Mouse (Mus musculus) heart, embryonic 13.5 days (tissue): ENCODE results near the gene Mtpn. TPM values are rescaled to one million over a fixed set of nuclear protein-coding genes. Genes with fewer than 3 reads are reported as not detected.

Experiments used
- ATAC-seq: fragments of 200-750 bp; cut with Nextera tagmentation; 2 replicates; pipeline ENCODE4 v1.8.0; 2017; ENCODE audit warnings: moderate TSS enrichment; ENCODE audit not compliant: insufficient number of reproducible peaks, low FRiP score, low TSS enrichment; ENCODE audit errors: extremely low read depth
- H3K27ac ChIP-seq: fragments of 300-500 bp; sonication (generic); replicated peaks from 2 replicates; pipeline ENCODE4 v1.5.1; 2015; ENCODE audit warnings: moderate library complexity, mild to moderate bottlenecking, inconsistent platforms
- H3K27me3 ChIP-seq: fragments of 300-500 bp; sonication (generic); replicated peaks from 2 replicates; pipeline ENCODE4 v1.6.1; 2015; ENCODE audit warnings: mild to moderate bottlenecking, inconsistent platforms
- H3K36me3 ChIP-seq: fragments of 300-500 bp; sonication (generic); 2 replicates; pipeline ENCODE4 v1.6.1; 2015; ENCODE audit warnings: mild to moderate bottlenecking, inconsistent platforms
- H3K4me1 ChIP-seq: fragments of 300-500 bp; sonication (generic); 2 replicates; pipeline ENCODE4 v1.6.1; 2015; ENCODE audit warnings: inconsistent platforms
- H3K4me2 ChIP-seq: fragments of 300-500 bp; sonication (generic); 2 replicates; pipeline ENCODE4 v1.6.1; 2015; ENCODE audit warnings: inconsistent platforms, mild to moderate bottlenecking, moderate library complexity
- H3K4me3 ChIP-seq: fragments of 300-500 bp; sonication (generic); 2 replicates; pipeline ENCODE4 v1.5.1; 2015; ENCODE audit warnings: moderate library complexity, mild to moderate bottlenecking, inconsistent platforms
- H3K9ac ChIP-seq: fragments of 300-500 bp; sonication (generic); 2 replicates; pipeline ENCODE4 v1.6.1; 2015; ENCODE audit warnings: inconsistent platforms, mild to moderate bottlenecking, moderate library complexity
- H3K9me3 ChIP-seq: fragments of 300-500 bp; sonication (generic); 2 replicates; pipeline ENCODE4 v1.6.1; 2016; ENCODE audit warnings: inconsistent platforms
- WGBS: fragments of 180-500 bp; shearing (Covaris S2); methylation state at CpG from one replicate; pipeline ENCODE4 v1.1.7; 2015; ENCODE audit warnings: mixed read lengths; 5-methylcytosine and 5-hydroxymethylcytosine counted together
- microRNA-seq: library from miRNA; unstranded; fragments of <30 nt; microRNA quantifications from one replicate; pipeline ENCODE4, GENCODE M21; 2016
- polyA plus RNA-seq: library from polyadenylated mRNA; unstranded; fragments of >200 nt; fragmentation: Nextera tagmentation; extraction: Ambion mirVana; gene quantifications from 2 replicates; pipeline ENCODE4 v1.2.1, GENCODE M21; 2015

Gene Mtpn
- polyA plus RNA-seq, 1 experiment from 2014 or later: 89.4 TPM

DNA sequence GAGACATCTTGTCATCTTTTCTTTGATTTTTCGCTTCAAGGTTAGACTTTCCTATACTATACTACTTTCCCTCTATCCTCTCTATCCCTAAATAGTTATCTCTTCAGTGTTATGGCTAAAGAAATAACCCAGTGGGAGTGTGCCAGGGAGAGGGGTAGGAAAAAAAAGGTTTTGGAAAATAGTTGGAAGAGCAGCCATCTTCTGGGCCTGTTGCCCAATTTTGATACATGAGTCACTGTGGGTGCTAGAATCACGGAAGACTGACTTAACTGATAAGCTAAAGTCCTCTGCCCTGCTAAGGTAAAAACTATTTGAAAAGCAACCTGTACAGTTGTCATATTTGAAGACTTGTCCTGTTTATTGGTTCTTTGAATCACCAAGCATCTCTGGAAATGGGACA lies 36.8 kb downstream of the Mtpn start:
- Histone ChIP-seq H3K4me2 (no peak overlapping the region), H3K27ac (no peak overlapping the region), H3K27me3 (no peaks in the 10 kb centered on the region), H3K4me3 (no peak overlapping the region), H3K36me3 (peaks cover 11% of the 10 kb centered on the region; the same call in 1 of the 2 replicates), H3K9ac (no peak overlapping the region), H3K4me1 (no peaks in the 10 kb centered on the region), H3K9me3 (no peaks in the 10 kb centered on the region)
- WGBS: 67% methylated on average over 2 of the region's 2 CpGs
- ATAC-seq: no peak

- H3K4me3 ChIP-seq: no peak overlapping the region
- no peaks in the 10 kb centered on the region for H3K9me3 ChIP-seq
- 86% methylated on average over 5 of the region's 5 CpGs for WGBS
- H3K36me3 ChIP-seq: 0 out of 2 replicates have a peak, but pooled peaks cover 3% of the 10 kb centered on the region
- H3K4me2 ChIP-seq: no peak overlapping the region
- H3K27ac ChIP-seq: no peak overlapping the region
- no peaks in the 10 kb centered on the region for H3K27me3 ChIP-seq
- H3K9ac ChIP-seq: no peak overlapping the region
- no peak for ATAC-seq
- no peaks in the 10 kb centered on the region for H3K4me1 ChIP-seq
Measured at GRCm38 (mm10) chr6:35499978-35500667, 39.6 kb downstream of the Mtpn start.

DNA sequence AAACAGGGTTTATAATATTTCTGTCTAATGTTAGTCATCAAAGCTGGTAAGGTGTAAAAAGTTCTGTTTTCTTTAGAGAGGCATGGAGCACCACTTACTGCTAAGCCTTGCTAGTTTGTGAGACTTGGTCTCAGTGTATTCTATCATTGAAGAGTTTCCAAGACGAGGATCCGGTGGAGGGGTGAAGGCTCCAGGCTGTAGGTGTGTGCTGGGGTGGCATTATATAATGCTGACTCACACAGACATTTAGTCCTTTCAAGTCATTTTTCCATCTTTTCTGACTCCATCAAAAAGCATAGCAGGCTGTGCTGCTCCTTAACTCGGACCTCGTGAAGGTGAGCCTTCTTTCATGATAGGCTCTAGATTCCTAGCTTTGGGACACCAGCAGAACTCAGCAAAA lies 42.3 kb downstream of the Mtpn start:
- Histone ChIP-seq H3K27me3 (no peaks in the 10 kb centered on the region), H3K4me3 (no peak overlapping the region), H3K4me2 (no peak overlapping the region), H3K27ac (no peak overlapping the region), H3K9ac (no peak overlapping the region), H3K4me1 (no peaks in the 10 kb centered on the region), H3K9me3 (no peaks in the 10 kb centered on the region), H3K36me3 (no peaks in the 10 kb centered on the region)
- 91% methylated on average over 4 of the region's 4 CpGs for WGBS
- no peak for ATAC-seq

DNA sequence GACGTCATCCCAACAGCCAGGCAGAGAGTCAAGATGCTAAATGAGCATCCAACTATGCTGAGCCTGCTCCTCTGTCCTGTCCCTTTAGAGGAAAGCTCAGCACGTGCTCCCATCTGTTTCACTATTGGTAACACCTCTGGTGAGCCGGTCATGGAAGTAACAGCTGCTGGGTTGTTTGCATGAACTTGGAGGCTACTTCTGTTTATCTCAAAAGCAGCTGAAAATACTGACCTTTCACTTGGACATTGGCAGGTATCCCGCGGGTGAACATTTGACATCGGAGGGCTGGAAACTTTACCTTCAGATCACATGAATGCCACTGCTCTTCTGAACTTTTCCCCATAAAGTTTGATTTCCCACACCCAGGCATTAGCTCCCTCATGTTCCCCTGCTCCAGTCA lies 45.8 kb downstream of the Mtpn start:
- H3K27me3 ChIP-seq: no peaks in the 10 kb centered on the region
- no peak overlapping the region for H3K4me2 ChIP-seq
- H3K36me3 ChIP-seq: no peaks in the 10 kb centered on the region
- H3K9ac ChIP-seq: no peak overlapping the region
- no peak overlapping the region for H3K4me3 ChIP-seq
- 79% methylated on average over 6 of the region's 6 CpGs for WGBS
- no peak for ATAC-seq
- no peak overlapping the region for H3K27ac ChIP-seq
- H3K4me1 ChIP-seq: no peaks in the 10 kb centered on the region
- no peaks in the 10 kb centered on the region for H3K9me3 ChIP-seq

- no peaks in the 10 kb centered on the region for H3K27me3 ChIP-seq
- no peak overlapping the region for H3K4me3 ChIP-seq
- no peaks in the 10 kb centered on the region for H3K36me3 ChIP-seq
- H3K4me2 ChIP-seq: no peak overlapping the region
- H3K9ac ChIP-seq: no peak overlapping the region
- WGBS: 77% methylated on average over 5 of the region's 5 CpGs
- H3K4me1 ChIP-seq: no peaks in the 10 kb centered on the region
- H3K27ac ChIP-seq: no peak overlapping the region
- H3K9me3 ChIP-seq: no peaks in the 10 kb centered on the region
- ATAC-seq: no peak
Measured at GRCm38 (mm10) chr6:35479651-35480335, 59.9 kb downstream of the Mtpn start.

- no peaks in the 10 kb centered on the region for H3K4me1 ChIP-seq
- 65% methylated on average over 1 of the region's 1 CpGs for WGBS
- H3K9me3 ChIP-seq: no peaks in the 10 kb centered on the region
- no peak overlapping the region for H3K27ac ChIP-seq
- H3K27me3 ChIP-seq: no peaks in the 10 kb centered on the region
- ATAC-seq: no peak
- no peak overlapping the region for H3K9ac ChIP-seq
- H3K4me2 ChIP-seq: no peak overlapping the region
- no peaks in the 10 kb centered on the region for H3K36me3 ChIP-seq
- H3K4me3 ChIP-seq: no peak overlapping the region
Measured at GRCm38 (mm10) chr6:35476830-35477229, 62.9 kb downstream of the Mtpn start.

GRCm38 (mm10) chr6:35463450-35464395 lies 76.0 kb downstream of the Mtpn start:
- H3K4me1 ChIP-seq: no peaks in the 10 kb centered on the region
- WGBS: 71% methylated on average over 5 of the region's 5 CpGs
- 0 out of 2 replicates have a peak, but pooled peaks cover 7% of the 10 kb centered on the region for H3K9me3 ChIP-seq
- H3K27me3 ChIP-seq: no peaks in the 10 kb centered on the region
- H3K9ac ChIP-seq: no peak overlapping the region
- no peak overlapping the region for H3K4me2 ChIP-seq
- no peak overlapping the region for H3K27ac ChIP-seq
- no peak for ATAC-seq
- no peak overlapping the region for H3K4me3 ChIP-seq
- no peaks in the 10 kb centered on the region for H3K36me3 ChIP-seq

DNA sequence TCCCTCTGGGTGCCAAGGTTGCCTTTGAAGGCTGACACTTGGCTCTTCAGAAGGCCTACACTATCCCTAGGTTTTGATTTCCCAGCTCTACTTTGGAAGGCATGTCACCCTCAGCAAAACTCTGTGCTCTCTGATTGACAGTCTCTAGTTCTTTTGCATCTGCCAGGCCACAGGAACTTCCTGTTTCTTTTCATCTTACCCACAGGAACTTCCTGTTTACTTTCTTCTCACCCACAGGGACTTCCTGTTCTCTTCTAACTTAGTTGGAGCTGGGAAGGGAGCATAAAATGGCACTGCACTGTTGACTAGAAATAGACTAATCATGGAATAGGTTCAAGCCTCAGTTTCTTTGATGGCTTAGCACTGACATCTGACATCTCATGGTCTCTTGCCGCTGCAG lies 77.2 kb downstream of the Mtpn start:
- no peak overlapping the region for H3K9ac ChIP-seq
- no peak overlapping the region for H3K27ac ChIP-seq
- H3K4me2 ChIP-seq: no peak overlapping the region
- no peak overlapping the region for H3K4me3 ChIP-seq
- WGBS: 83% methylated on average over 1 of the region's 1 CpGs
- no peaks in the 10 kb centered on the region for H3K4me1 ChIP-seq
- ATAC-seq: no peak
- H3K27me3 ChIP-seq: no peaks in the 10 kb centered on the region
- 0 out of 2 replicates have a peak, but pooled peaks cover 7% of the 10 kb centered on the region for H3K9me3 ChIP-seq
- H3K36me3 ChIP-seq: no peaks in the 10 kb centered on the region

Small RNA genes lying within 50 kb of the gene (microRNA-seq; reads per million reads assigned to microRNA genes)
- gene Gm23053: not detected

Other genes with a start within 250 kb of the Mtpn start
- 1.3 TPM in 2 replicates for gene Slc13a4, start 231.8 kb downstream of the Mtpn start, polyA plus RNA-seq
- gene Fam180a, start 213.7 kb downstream of the Mtpn start, polyA plus RNA-seq: 0.29 and 0.65 TPM in 2 replicates